Mouse (Mus musculus): ENCODE data around the gene Ppt2.

Gene Ppt2

DNA sequence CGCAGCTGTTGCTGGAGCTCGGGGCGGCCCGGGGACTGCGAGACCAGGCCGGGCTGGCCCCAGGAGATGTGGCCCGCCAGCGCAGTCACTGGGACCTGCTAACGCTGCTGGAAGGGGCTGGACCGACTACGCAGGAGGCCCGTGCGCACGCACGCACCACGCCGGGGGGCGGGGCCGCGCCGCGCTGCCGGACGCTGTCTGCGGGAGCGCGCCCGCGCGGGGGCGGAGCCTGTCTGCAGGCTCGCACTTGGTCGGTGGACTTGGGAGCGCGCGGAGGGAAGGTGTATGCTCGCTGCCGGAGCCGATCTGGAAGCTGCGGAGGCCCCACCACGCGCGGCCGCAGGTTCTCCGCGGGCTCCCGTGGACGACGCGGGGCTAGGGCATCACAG lies 40.9 kb downstream of the Ppt2 start:
- DNase-seq (ENCODE audit: low spot score in 2 of 2): peak; percentile 98

DNA sequence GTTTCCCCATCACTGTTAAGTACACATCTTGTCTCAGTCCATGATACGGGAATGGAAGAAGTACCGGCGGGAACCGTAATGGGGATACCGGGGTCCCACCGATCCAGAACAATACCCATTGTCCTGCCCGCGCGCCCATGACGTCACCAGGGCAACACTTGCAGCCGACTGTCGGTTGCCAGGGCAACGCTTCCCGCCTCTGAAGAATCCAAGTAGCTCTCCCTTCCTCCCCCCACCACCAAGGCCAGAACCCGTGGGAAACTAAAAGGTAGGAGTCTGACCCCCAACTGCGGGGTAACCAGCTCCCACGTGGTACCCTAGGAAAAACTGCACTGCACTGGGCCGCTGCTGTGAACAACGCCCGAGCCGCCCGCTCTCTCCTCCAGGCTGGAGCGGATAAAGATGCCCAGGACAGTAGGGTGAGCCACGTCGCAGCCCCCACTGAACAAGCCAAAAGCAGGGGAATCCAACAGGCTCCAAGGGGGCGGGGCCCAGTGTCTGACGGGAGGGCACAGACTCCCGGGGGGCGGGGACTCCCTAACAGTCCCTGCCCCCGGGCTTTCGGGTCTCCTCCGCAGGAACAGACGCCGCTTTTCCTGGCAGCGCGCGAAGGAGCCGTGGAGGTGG lies 41.4 kb downstream of the Ppt2 start:
- peak; percentile 86 to 91 for DNase-seq (ENCODE audit: low spot score in 2 of 2)

DNA sequence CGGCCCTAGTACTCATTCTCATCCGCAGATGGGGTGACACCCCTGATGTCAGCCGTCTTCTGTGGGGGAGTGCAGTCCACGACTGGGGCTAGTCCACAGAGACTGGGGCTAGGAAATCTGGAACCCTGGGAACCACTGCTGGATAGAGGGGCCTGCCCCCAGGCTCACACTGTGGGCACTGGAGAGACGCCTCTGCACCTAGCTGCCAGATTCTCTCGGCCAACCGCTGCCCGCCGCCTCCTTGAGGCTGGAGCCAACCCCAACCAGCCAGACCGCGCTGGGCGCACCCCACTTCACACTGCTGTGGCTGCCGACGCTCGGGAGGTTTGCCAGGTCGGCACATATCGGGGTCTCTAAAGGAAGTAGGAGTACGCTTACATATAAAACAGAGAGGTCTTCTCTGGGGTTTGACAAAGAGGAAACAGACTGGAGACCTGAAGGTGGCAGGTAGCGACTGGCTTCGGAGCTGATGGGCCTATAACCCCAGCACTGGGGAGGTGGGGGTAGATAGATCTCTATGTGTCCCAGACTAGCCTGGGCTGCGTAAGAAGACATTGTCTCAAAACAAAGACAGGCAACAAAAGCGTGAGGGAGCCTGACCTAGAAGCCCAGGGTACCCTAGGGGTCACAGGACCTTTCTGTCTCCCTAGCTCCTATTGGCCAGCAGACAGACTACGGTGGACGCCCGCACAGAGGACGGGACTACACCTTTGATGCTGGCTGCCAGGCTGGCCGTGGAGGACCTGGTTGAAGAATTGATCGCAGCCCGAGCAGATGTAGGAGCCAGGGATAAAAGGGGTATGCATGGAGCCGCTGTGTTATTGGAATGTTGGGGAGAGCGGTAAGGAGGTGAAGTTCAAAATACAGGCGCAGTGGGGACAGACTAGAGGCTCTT lies 42.2 kb downstream of the Ppt2 start:
- peak in 1 of 2 experiments; percentile 16 for DNase-seq (ENCODE audit: low spot score in 2 of 2)

GRCm38 (mm10) chr17:34585121-34585520 lies 43.2 kb downstream of the Ppt2 start:
- no peak for DNase-seq (ENCODE audit: low spot score in 2 of 2)

- DNase-seq (ENCODE audit: low spot score in 2 of 2): no peak
Measured at GRCm38 (mm10) chr17:34583819-34584218, 44.5 kb downstream of the Ppt2 start.

GRCm38 (mm10) chr17:34583397-34583796 lies 44.9 kb downstream of the Ppt2 start:
- DNase-seq (ENCODE audit: low spot score in 2 of 2): no peak

DNA sequence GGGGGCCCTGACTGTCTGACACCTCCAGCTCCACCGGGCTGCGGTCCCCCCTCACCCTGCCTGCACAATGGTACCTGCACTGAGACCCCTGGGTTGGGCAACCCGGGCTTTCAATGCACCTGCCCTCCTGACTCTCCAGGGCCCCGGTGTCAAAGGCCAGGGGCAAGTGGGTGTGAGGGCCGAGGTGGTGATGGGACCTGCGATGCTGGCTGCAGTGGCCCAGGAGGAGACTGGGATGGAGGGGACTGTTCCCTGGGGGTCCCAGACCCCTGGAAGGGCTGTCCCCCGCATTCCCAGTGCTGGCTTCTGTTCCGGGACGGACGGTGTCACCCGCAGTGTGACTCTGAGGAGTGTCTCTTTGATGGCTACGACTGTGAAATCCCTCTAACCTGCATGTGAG lies 45.8 kb downstream of the Ppt2 start:
- no peak for DNase-seq (ENCODE audit: low spot score in 2 of 2)

DNA sequence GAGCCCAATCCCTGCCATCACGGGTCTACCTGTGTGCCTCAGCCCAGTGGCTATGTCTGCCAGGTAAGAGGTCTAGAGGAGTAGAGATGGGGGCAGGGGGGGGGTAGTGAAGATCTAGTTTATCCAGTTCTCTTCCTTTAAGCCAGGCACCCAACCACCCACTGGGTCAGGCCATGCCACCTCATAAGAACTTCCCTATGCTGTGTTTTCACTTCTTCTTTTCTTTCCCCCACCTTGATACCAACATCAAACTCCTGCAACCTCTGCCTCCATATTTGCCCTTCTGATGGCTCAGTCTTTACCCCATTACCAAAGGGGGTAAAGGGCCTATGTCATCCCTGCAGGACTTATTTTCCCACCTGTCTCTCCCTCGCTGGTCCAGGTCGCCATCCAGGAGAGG lies 50.2 kb downstream of the Ppt2 start:
- no peak for DNase-seq (ENCODE audit: low spot score in 2 of 2)

GRCm38 (mm10) chr17:34576577-34576976 lies 51.7 kb downstream of the Ppt2 start:
- DNase-seq (ENCODE audit: low spot score in 2 of 2): no peak

DNA sequence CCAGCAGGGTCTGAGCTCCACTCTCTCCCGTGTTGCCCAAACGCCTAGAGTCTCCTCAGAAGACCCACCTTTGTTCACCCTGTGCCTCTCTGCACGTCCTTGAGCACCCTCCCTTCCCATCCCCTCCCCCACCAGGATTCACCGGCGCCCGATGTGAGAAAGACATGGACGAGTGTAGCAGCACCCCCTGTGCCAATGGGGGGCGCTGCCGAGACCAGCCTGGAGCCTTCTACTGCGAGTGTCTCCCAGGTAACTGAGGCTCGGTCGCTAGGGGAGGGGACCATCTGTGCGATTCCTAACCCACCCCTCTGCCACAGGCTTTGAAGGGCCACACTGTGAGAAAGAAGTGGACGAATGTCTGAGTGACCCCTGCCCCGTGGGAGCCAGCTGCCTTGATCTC lies 55.9 kb downstream of the Ppt2 start:
- no peak for DNase-seq (ENCODE audit: low spot score in 2 of 2)

- no peak for DNase-seq (ENCODE audit: low spot score in 2 of 2)
Measured at GRCm38 (mm10) chr17:34571875-34572274, 56.4 kb downstream of the Ppt2 start.

GRCm38 (mm10) chr17:34569919-34570318 lies 58.4 kb downstream of the Ppt2 start:
- no peak for DNase-seq (ENCODE audit: low spot score in 2 of 2)

DNA sequence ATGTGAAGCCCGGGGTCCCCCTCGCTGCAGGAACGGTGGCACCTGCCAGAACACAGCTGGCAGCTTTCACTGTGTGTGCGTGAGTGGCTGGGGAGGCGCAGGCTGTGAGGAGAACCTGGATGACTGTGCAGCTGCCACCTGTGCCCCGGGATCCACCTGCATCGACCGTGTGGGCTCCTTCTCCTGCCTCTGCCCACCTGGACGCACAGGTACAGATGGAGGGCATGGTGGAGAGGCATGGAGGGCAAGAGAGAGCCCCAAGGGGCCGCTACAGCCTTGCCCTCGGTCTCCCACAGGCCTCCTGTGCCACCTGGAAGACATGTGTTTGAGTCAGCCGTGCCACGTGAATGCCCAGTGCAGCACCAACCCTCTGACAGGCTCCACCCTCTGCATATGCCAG lies 59.9 kb downstream of the Ppt2 start:
- no peak for DNase-seq (ENCODE audit: low spot score in 2 of 2)

- no peak for DNase-seq (ENCODE audit: low spot score in 2 of 2)
Measured at GRCm38 (mm10) chr17:34567311-34567710, 61.0 kb downstream of the Ppt2 start.

All from right cerebral cortex, postnatal 36 days (tissue).